Mouse (Mus musculus): ENCODE results near the gene Btbd1. TPM values are rescaled to one million over a fixed set of nuclear protein-coding genes. Genes with fewer than 3 reads are reported as not detected.

The Btbd1 gene
- 60.7 to 75.2 TPM (median 69.2 TPM) in 4 replicates for total RNA-seq (2023)

DNA sequence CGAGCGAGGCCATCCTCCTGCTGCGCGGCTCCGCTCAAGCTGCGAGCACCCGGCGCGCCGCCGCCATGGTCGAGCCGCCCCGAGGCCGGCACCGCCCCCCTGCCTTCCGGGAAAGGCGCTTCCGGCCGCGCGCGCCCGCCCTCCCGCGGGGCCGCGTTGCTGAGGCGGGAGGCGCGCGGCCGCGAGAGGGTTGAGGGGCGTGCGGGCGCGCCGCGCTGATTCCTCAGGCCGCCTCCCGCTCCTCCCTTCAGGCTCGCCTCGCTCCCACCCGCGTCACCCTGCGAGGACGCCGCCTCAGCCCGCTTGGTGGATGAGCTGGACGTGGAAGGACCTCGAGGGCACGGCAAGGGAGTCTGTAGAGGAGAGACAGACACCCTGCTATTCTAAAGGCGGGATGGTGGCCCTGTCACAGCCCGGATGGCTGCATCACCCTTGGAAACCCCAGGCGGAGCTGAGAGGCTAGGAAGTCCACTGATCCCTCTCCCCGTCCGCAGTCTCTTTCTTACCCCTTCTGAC lies at the start of gene Btbd1:
Gene Btbd1 (minus strand): TSS at position 53 of the 516 bp plus-strand sequence.

DNA sequence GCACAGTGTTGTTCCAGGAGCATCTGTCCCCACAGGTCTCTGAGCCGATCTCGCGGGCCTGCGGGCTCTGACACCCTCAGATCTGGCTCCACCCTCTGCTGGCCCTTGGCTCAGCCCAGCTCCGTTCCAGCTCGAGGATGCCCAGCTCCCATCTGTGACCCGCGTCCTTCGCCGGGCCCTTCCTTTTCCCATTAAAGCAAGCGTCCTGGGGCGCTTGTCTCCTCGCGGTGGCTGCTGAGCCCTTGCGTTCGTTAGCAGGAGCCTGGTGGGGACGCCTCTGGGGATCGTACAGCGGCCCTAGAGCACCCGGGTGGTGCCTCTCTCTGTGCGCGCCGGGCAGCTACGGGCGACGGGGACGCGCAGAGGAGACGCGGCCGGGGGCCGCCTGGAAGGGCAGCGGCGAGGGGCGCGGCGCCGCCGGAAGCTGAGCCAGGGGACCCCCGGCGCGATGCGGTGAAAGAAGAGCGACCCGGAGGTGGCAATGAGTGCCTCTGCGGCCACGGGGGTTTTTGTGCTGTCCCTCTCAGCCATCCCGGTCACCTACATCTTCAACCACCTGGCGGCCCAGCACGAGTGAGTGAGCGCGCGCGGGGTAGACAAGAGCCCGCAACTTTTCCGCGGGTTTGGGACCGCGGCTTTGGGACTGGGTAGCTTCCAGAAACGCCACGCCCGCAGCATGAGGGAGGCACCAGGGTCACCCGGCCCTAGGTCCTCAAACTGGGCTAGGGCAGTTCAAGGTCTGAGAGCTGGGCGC lies 29.9 kb upstream of the Btbd1 start, which contains the start of gene Tm6sf1:
Gene Tm6sf1 (plus strand): TSS at position 34 of the 754 bp plus-strand sequence.

DNA sequence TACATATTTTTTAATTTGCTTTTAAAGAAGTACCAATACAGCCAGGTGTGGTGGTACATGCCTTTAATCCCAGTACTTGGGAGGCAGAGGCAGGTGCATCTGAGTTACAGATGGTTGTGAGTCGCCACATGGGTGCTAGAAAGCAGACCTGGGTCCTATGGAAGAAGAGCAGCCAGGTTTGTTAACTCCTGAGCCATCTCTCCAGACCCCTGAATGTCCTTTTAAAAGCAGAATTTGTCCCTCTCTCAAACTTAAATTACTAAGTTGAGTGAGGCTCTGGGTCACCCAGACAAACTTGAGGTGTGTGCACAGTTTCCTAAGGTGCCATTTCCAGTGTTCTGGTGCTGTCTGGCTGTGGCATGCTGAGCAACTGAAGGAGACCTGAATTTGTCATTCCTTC lies 26.5 kb upstream of the Btbd1 start, which contains the start of gene Gm10160:
Gene Gm10160 (minus strand): TSS at position 101 of the 400 bp plus-strand sequence.

DNA sequence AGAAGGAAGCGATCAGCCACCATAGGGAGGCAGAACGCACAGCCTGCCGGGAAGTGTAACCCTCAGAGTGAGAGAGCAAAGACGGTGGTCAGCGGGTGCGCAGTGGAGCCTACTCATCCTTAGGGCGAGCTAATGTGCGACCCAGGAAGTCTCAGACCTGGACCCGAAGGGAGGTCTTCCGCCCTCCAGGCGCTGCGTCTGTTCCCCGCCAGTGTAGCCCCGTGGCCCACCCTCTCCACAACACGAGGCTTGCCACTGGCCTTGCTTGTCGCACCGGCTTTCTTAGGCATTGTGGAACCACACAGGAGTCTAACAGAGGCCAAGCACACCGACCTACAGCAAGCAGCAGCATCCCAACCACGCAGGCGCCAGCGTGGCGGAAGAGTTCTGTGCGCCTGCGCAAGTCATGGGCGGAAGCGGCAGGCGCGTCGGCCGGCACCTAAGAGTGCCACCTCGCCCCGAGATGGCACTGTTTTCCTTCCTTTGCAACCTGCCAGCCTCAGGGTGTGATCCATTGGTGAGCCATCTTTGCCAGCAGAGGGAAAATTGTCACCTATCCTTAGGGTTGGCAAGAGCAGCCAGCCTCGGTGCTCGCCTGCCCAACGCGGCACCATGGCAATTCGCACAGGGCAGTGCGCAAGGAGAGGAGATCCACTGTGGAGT lies 40.0 kb downstream of the Btbd1 start, which contains the start of gene 3110040N11Rik:
Gene 3110040N11Rik (minus strand): TSS at position 384 of the 663 bp plus-strand sequence.

DNA sequence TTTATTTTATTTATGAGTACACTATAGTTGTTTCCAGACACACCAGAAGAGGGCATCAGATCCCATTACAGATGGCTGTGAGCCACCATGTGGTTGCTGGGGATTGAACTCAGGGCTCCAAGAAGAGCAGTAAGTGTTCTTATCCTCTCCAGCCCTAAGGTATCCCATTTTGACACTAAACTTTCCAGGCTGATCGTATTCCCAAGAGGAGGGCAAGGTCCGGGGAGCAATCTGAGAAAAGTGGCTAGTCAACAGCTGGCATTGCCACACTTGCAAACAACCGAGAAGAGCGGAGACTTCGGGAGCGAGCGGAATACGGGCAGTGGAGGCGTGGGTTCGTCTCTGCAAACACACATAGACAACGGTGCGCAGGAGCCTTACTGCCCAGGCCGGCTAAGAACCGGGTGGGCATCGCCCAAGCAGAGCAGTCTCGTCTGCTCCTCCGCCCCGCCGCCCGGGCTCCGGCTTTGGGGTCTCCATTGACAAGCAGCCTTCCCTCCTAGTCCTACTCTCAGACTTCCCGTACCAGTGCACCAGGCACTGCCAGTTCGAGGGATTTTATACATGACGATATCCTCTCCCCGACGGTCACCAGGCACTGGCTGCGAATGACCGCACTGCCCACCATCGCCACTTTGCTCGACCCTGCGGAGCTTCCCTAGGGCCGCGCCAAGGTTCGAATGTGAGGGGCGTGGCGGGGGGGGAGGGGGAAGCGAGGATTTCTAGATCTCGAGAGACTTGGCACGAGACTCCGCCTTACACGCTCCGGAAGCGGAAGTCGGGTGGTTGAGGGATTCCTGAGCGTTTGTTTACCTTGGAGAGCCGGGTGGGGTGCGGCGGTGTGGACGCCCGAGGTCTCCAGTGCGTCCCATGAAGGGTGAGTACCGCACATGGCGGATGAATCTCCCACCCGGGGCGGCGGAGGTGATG lies 66.8 kb downstream of the Btbd1 start, which contains the start of gene Ramac:
Gene Ramac (plus strand): TSS at position 746 of the 930 bp plus-strand sequence.

Other genes with a start within 250 kb of the Btbd1 start
- gene Homer2, start 121.9 kb downstream of the Btbd1 start, total RNA-seq (2023), result 2.0 TPM in 1 of 4 replicates, not detected in the others
- 43.3 to 48.4 TPM (median 46.0 TPM) in 4 replicates for gene Ramac, start 66.5 kb downstream of the Btbd1 start, total RNA-seq (2023)
- 23.6 to 31.1 TPM (median 28.5 TPM) in 4 replicates for gene 3110040N11Rik, start 40.0 kb downstream of the Btbd1 start, total RNA-seq (2023)
- not detected in 4 replicates for gene Gm10160, start 26.4 kb upstream of the Btbd1 start, total RNA-seq (2023)
- gene Tm6sf1, start 29.6 kb upstream of the Btbd1 start, total RNA-seq (2023), result 129 to 139 TPM (median 133 TPM) in 4 replicates
- 3.3 to 4.6 TPM (median 3.9 TPM) in 4 replicates for gene Hdgfl3, start 105.0 kb upstream of the Btbd1 start, total RNA-seq (2023)
- gene Bnc1, start 162.9 kb upstream of the Btbd1 start, total RNA-seq (2023), result 0.12 to 0.20 TPM in 2 of 4 replicates, not detected in the others

Data from B cell, adult 62 days (primary cell).